ENCODE assay signal across 17 mouse cellular contexts in the genomic region with DNA sequence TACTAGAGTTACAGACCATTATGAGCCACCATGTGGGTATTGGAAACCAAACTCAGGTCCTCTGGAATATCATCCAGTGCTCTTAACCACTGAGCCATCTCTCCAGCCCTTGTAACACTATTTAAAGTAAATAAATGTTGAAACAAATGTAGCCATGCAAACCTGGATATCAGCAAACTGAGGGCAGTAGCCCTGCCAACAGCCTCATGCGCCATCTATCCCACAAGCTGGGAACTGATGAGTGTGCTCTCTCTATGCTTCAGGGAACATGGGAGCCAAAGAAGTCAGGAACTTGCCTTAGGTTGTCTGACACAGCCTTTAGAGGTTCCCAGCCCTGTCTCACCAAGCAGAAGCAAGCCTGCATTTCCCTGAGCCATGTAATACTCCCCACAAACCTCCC. TPM values are rescaled to one million over a fixed set of nuclear protein-coding genes. Genes with fewer than 3 reads are reported as not detected.
DNase-seq lines count a peak whose midpoint lies in the region; ATAC-seq and TF ChIP-seq lines count a peak whose summit lies in the region.
"Had no signal": no experiment of that assay in that cellular context is flagged by ENCODE, and none has a peak within 500 bp of the region (broad histone marks: within the 10 kb centered on the region; RNA-seq: fewer than 3 reads in every experiment).

No protein-coding gene starts in this region.

- no peak for ATAC-seq in kidney, embryonic 14.5 days (ENCODE audit: low FRiP score, low TSS enrichment)
- ATAC-seq in lung, postnatal 0 days = no peak
- ATAC-seq: forebrain, embryonic 16.5 days had no signal

- no peak overlapping the region for H3K9ac ChIP-seq in kidney, embryonic 14.5 days (ENCODE audit: low read depth, low read length)
- H3K9ac ChIP-seq in lung, postnatal 0 days (replicated peaks; ENCODE audit: low read depth) = no peak overlapping the region
- H3K9ac ChIP-seq: hindbrain, embryonic 13.5 days; lung, embryonic 15.5 days had no signal

- H3K4me3 ChIP-seq in kidney, embryonic 14.5 days (ENCODE audit: low read length) = no peak overlapping the region
- H3K4me3 ChIP-seq in lung, postnatal 0 days (ENCODE audit: low read depth, low read length) = no peak overlapping the region
- H3K4me3 ChIP-seq: hindbrain, embryonic 13.5 days; lung, embryonic 15.5 days; myocyte had no signal

- peak; percentile 54 for TF ChIP-seq CTCF in lung, postnatal 0 days (IDR thresholded peaks at IDR 0.05)

- H3K27ac ChIP-seq in kidney, embryonic 14.5 days (ENCODE audit: low read depth, low read length) = no peak overlapping the region
- no peak overlapping the region for H3K27ac ChIP-seq in lung, postnatal 0 days (ENCODE audit: low read length)
- H3K27ac ChIP-seq: hindbrain, embryonic 13.5 days; lung, embryonic 15.5 days had no signal

- no peak for TF ChIP-seq EP300 in lung, postnatal 0 days (IDR thresholded peaks at IDR 0.05)

- DNase-seq in embryo, embryonic 10 days (ENCODE audit: low spot score) = peak; percentile 15
- DNase-seq in embryo, embryonic 9.5 days (ENCODE audit: extremely low spot score) = no peak
- peak; percentile 62 for DNase-seq in kidney, adult 9 months
- DNase-seq in lung, postnatal 0 days (ENCODE audit: low spot score) = no peak
- DNase-seq in lung, postnatal 36 days = no peak
- peak; percentile 24 to 35 for DNase-seq in kidney, postnatal 4 days
- no peak for DNase-seq in urinary bladder, postnatal 36 days (ENCODE audit: low spot score in 2 of 2)
- DNase-seq: adrenal gland, postnatal 25 days; gastrocnemius, postnatal 36 days; layer of hippocampus, adult 9-11 months; left cerebral cortex, postnatal 4 days; thymus, adult 18-20 months had no signal

- H3K36me3 ChIP-seq in kidney, embryonic 14.5 days (ENCODE audit: control insufficient read depth, insufficient read depth, low read length) = no peaks in the 10 kb centered on the region
- no peaks in the 10 kb centered on the region for H3K36me3 ChIP-seq in lung, postnatal 0 days (ENCODE audit: insufficient read depth, low read length)
- H3K36me3 ChIP-seq: hindbrain, embryonic 13.5 days; lung, embryonic 15.5 days had no signal

- 69% methylated on average over 1 of the region's 1 CpGs for WGBS in kidney, embryonic 14.5 days
- 74% methylated on average over 1 of the region's 1 CpGs for WGBS in lung, postnatal 0 days

- H3K4me1 ChIP-seq in kidney, embryonic 14.5 days (ENCODE audit: control insufficient read depth, insufficient read depth, low read length) = no peaks in the 10 kb centered on the region
- no peaks in the 10 kb centered on the region for H3K4me1 ChIP-seq in lung, postnatal 0 days (ENCODE audit: insufficient read depth, low read depth, low read length)
- H3K4me1 ChIP-seq: hindbrain, embryonic 13.5 days; lung, embryonic 15.5 days had no signal

- H3K9me3 ChIP-seq in kidney, embryonic 14.5 days (ENCODE audit: control insufficient read depth, low read length) = no peaks in the 10 kb centered on the region
- H3K9me3 ChIP-seq in lung, postnatal 0 days (ENCODE audit: low read length) = no peaks in the 10 kb centered on the region
- H3K9me3 ChIP-seq: lung, embryonic 15.5 days had no signal

- H3K27me3 ChIP-seq in kidney, embryonic 14.5 days (ENCODE audit: control insufficient read depth, insufficient read depth, low read length) = no peaks in the 10 kb centered on the region
- no peaks in the 10 kb centered on the region for H3K27me3 ChIP-seq in lung, postnatal 0 days (replicated peaks; ENCODE audit: insufficient read depth, low read length)
- H3K27me3 ChIP-seq: hindbrain, embryonic 13.5 days; lung, embryonic 15.5 days had no signal

- no peak overlapping the region for H3K4me2 ChIP-seq in kidney, embryonic 14.5 days (replicated peaks; ENCODE audit: low read depth, low read length)
- no peak overlapping the region for H3K4me2 ChIP-seq in lung, postnatal 0 days (replicated peaks; ENCODE audit: low read depth, low read length)
- H3K4me2 ChIP-seq: hindbrain, embryonic 13.5 days; lung, embryonic 15.5 days had no signal

RNA-seq across cellular contexts. Expression of gene Spns3, which starts 18.7 kb away (rescaled TPM):
- polyA plus RNA-seq in kidney, embryonic 14.5 days (2014; fragmentation: Nextera tagmentation; extraction: Ambion mirVana) = 0.20 and 0.29 TPM in 2 replicates
- polyA plus RNA-seq in lung, postnatal 0 days (2015; fragmentation: Nextera tagmentation; extraction: Ambion mirVana) = 0.06 and 0.12 TPM in 2 replicates
- polyA plus RNA-seq: forebrain, embryonic 16.5 days had no signal

RNA-seq across cellular contexts. Expression of gene Spns2, which starts 41.9 kb away (rescaled TPM):
- 2.0 and 2.4 TPM in 2 replicates for polyA plus RNA-seq in kidney, embryonic 14.5 days (2014; fragmentation: Nextera tagmentation; extraction: Ambion mirVana)
- polyA plus RNA-seq in lung, postnatal 0 days (2015; fragmentation: Nextera tagmentation; extraction: Ambion mirVana) = 11.1 and 12.2 TPM in 2 replicates

Comparison
In these comparisons a context has a peak if more than half of its experiments do, and no peak if none do; other contexts are left out.
1. DNase-seq: peak in embryo, embryonic 10 days (single experiment), kidney, adult 9 months (single experiment) and kidney, postnatal 4 days (2 of 2); none in embryo, embryonic 9.5 days (single experiment), lung, postnatal 0 days (single experiment), lung, postnatal 36 days (single experiment) and urinary bladder, postnatal 36 days (0 of 2).